Mouse (Mus musculus) heart, embryonic 14.5 days (tissue): ENCODE results near the gene Egfl7. TPM values are rescaled to one million over a fixed set of nuclear protein-coding genes. Genes with fewer than 3 reads are reported as not detected.

Experiments used
- ATAC-seq: fragments of 200-750 bp; cut with Nextera tagmentation; 2 replicates; pipeline ENCODE4 v1.8.0; 2017; ENCODE audit warnings: low read depth, moderate TSS enrichment; ENCODE audit not compliant: insufficient number of reproducible peaks, insufficient read depth, low FRiP score
- H3K27ac ChIP-seq, 2 experiments: fragments of 200-500 bp in 1 of 2; fragments of 300-500 bp in 1 of 2; sonication (generic) in 1 of 2; replicated peaks in 1 of 2; 2 replicates each; pipeline ENCODE4 v1.5.1; 2012 to 2014; ENCODE audit warnings: low read depth in 2 of 2, low read length in 2 of 2, control low read depth in 1 of 2, mild to moderate bottlenecking in 1 of 2, mixed read lengths in 1 of 2; ENCODE audit not compliant: control insufficient read depth in 1 of 2, insufficient read depth in 1 of 2
- H3K27me3 ChIP-seq: fragments of 300-500 bp; sonication (generic); 2 replicates; pipeline ENCODE4 v1.6.1; 2014; ENCODE audit warnings: mild to moderate bottlenecking, low read length, control low read depth; ENCODE audit not compliant: control insufficient read depth, insufficient read depth
- H3K36me3 ChIP-seq: fragments of 300-500 bp; sonication (generic); 2 replicates; pipeline ENCODE4 v1.6.1; 2014; ENCODE audit warnings: mild to moderate bottlenecking, control low read depth, low read length, mixed read lengths; ENCODE audit not compliant: control insufficient read depth, insufficient read depth
- H3K4me1 ChIP-seq, 2 experiments: fragments of 200-500 bp in 1 of 2; fragments of 300-500 bp in 1 of 2; sonication (generic) in 1 of 2; 2 replicates each; pipeline ENCODE4 v1.6.1; 2012 to 2014; ENCODE audit warnings: low read length in 2 of 2, control low read depth in 1 of 2, mixed read lengths in 1 of 2; ENCODE audit not compliant: control insufficient read depth in 2 of 2, insufficient read depth in 2 of 2
- H3K4me2 ChIP-seq: fragments of 300-500 bp; sonication (generic); 2 replicates; pipeline ENCODE4 v1.6.1; 2014; ENCODE audit warnings: mild to moderate bottlenecking, low read length
- H3K4me3 ChIP-seq, 2 experiments: fragments of 200-500 bp in 1 of 2; fragments of 300-500 bp in 1 of 2; sonication (generic) in 1 of 2; 2 replicates each; pipeline ENCODE4 v1.5.1; 2012 to 2014; ENCODE audit warnings: low read length in 2 of 2, mild to moderate bottlenecking in 2 of 2, control low read depth in 1 of 2, low read depth in 1 of 2, moderate library complexity in 1 of 2; ENCODE audit not compliant: control insufficient read depth in 1 of 2, insufficient read depth in 1 of 2
- H3K9ac ChIP-seq: fragments of 300-500 bp; sonication (generic); 2 replicates; pipeline ENCODE4 v1.6.1; 2014; ENCODE audit warnings: mild to moderate bottlenecking, low read length
- H3K9me3 ChIP-seq: fragments of 300-500 bp; sonication (generic); 2 replicates; pipeline ENCODE4 v1.6.1; 2016; ENCODE audit warnings: low read length, control low read depth; ENCODE audit not compliant: control insufficient read depth
- WGBS: fragments of 180-500 bp; shearing (Covaris S2); extraction: QIAGEN DNeasy Blood & Tissue Kit; methylation state at CpG from one replicate; pipeline ENCODE4 v1.1.7; 2014; 5-methylcytosine and 5-hydroxymethylcytosine counted together
- polyA plus RNA-seq: library from polyadenylated mRNA; unstranded; fragments of >200 nt; fragmentation: Nextera tagmentation; extraction: Ambion mirVana; gene quantifications from 2 replicates; pipeline ENCODE4 v1.2.1, GENCODE M21; 2014

The Egfl7 gene
- polyA plus RNA-seq, 1 experiment from 2014 or later = 177 TPM

GRCm38 (mm10) chr2:26561351-26562016 is 18.3 kb upstream of the Egfl7 start:
- H3K27ac ChIP-seq = no peak overlapping the region
- H3K9ac ChIP-seq = no peak overlapping the region

GRCm38 (mm10) chr2:26566221-26566620 is 13.6 kb upstream of the Egfl7 start:
- ATAC-seq = no peak
- H3K4me3 ChIP-seq = no peak overlapping the region
- WGBS = 9% methylated on average over 4 of the region's 4 CpGs

More at GRCm38 (mm10) chr2:26561351-26562016, 18.3 kb upstream of the Egfl7 start:
- H3K4me3 ChIP-seq = no peak overlapping the region
- no peak for ATAC-seq
- no peak overlapping the region for H3K4me2 ChIP-seq
- H3K4me1 ChIP-seq = peaks cover 9 to 13% of the 10 kb centered on the region in 2 experiments
- H3K9me3 ChIP-seq = no peaks in the 10 kb centered on the region
- 45% methylated on average over 6 of the region's 6 CpGs for WGBS
- H3K36me3 ChIP-seq = no peaks in the 10 kb centered on the region
- H3K27me3 ChIP-seq = no peaks in the 10 kb centered on the region

GRCm38 (mm10) chr2:26570034-26570433 is 9.8 kb upstream of the Egfl7 start:
- WGBS = 16% methylated on average over 3 of the region's 3 CpGs
- Histone ChIP-seq H3K27ac (peak overlapping the region; percentile 42 to 86), H3K4me3 (no peak overlapping the region), H3K9ac (no peak overlapping the region), H3K4me1 (peaks cover 32 to 41% of the 10 kb centered on the region in 2 experiments), H3K27me3 (no peaks in the 10 kb centered on the region), H3K9me3 (no peaks in the 10 kb centered on the region), H3K36me3 (no peaks in the 10 kb centered on the region), H3K4me2 (no peak overlapping the region)
- ATAC-seq = no peak

More at GRCm38 (mm10) chr2:26566221-26566620, 13.6 kb upstream of the Egfl7 start:
- Histone ChIP-seq H3K4me2 (no peak overlapping the region), H3K9ac (no peak overlapping the region), H3K27ac (no peak overlapping the region), H3K36me3 (no peaks in the 10 kb centered on the region), H3K27me3 (no peaks in the 10 kb centered on the region), H3K4me1 (peaks cover 5 to 6% of the 10 kb centered on the region in 2 experiments; a peak in 3 of 4 replicates), H3K9me3 (no peaks in the 10 kb centered on the region)

- H3K9ac ChIP-seq = peak overlapping the region; percentile 48
- peak overlapping the region; percentile 81 to 86 for H3K27ac ChIP-seq
- H3K27me3 ChIP-seq = no peaks in the 10 kb centered on the region
- H3K36me3 ChIP-seq = no peaks in the 10 kb centered on the region
- H3K4me1 ChIP-seq = peaks cover 40 to 49% of the 10 kb centered on the region in 2 experiments
- 47% methylated on average over 9 of the region's 9 CpGs for WGBS
- H3K4me2 ChIP-seq = peak overlapping the region; percentile 32
- peak overlapping the region in 1 of 2 experiments; percentile 5; a peak in 1 of 4 replicates for H3K4me3 ChIP-seq
- H3K9me3 ChIP-seq = no peaks in the 10 kb centered on the region
- peak; percentile 19 for ATAC-seq
Observed at GRCm38 (mm10) chr2:26571400-26571799, 8.4 kb upstream of the Egfl7 start.

GRCm38 (mm10) chr2:26571826-26572225 is 8.0 kb upstream of the Egfl7 start:
- Histone ChIP-seq H3K27ac (peak overlapping the region; percentile 81 to 86), H3K9ac (peak overlapping the region; percentile 48), H3K27me3 (no peaks in the 10 kb centered on the region), H3K9me3 (no peaks in the 10 kb centered on the region), H3K4me3 (peak overlapping the region in 1 of 2 experiments; percentile 5; a peak in 1 of 4 replicates), H3K4me2 (peak overlapping the region; percentile 32), H3K4me1 (peaks cover 43 to 50% of the 10 kb centered on the region in 2 experiments), H3K36me3 (no peaks in the 10 kb centered on the region)
- peak; percentile 70 for ATAC-seq
- WGBS = 23% methylated on average over 5 of the region's 5 CpGs

GRCm38 (mm10) chr2:26573396-26573795 is 6.4 kb upstream of the Egfl7 start:
- no peaks in the 10 kb centered on the region for H3K27me3 ChIP-seq
- no peaks in the 10 kb centered on the region for H3K36me3 ChIP-seq
- H3K4me1 ChIP-seq = peaks cover 46 to 55% of the 10 kb centered on the region in 2 experiments
- H3K27ac ChIP-seq = peak overlapping the region; percentile 81 to 86
- peak overlapping the region; percentile 45 for H3K4me2 ChIP-seq
- ATAC-seq = no peak
- H3K4me3 ChIP-seq = no peak overlapping the region
- WGBS = 21% methylated on average over 12 of the region's 12 CpGs
- peak overlapping the region; percentile 48 for H3K9ac ChIP-seq
- H3K9me3 ChIP-seq = no peaks in the 10 kb centered on the region

- Histone ChIP-seq H3K9me3 (no peaks in the 10 kb centered on the region), H3K4me2 (peak overlapping the region; percentile 45), H3K9ac (peak overlapping the region; percentile 48), H3K27me3 (no peaks in the 10 kb centered on the region), H3K36me3 (no peaks in the 10 kb centered on the region), H3K4me1 (peaks cover 50 to 55% of the 10 kb centered on the region in 2 experiments), H3K4me3 (no peak overlapping the region), H3K27ac (peak overlapping the region; percentile 81 to 86)
- no peak for ATAC-seq
- WGBS = 9% methylated on average over 5 of the region's 5 CpGs
Observed at GRCm38 (mm10) chr2:26573807-26574206, 6.0 kb upstream of the Egfl7 start.
